Mouse (Mus musculus) limb, embryonic 14.5 days (tissue): ENCODE measurements around the gene Sardh. TPM values are rescaled to one million over a fixed set of nuclear protein-coding genes. Genes with fewer than 3 reads are reported as not detected.

Experiments used
- ATAC-seq: fragments of 200-750 bp; cut with Nextera tagmentation; 2 replicates; pipeline ENCODE4 v1.8.0; 2017; ENCODE audit warnings: low read depth, moderate number of reproducible peaks, moderate TSS enrichment; ENCODE audit not compliant: low FRiP score
- DNase-seq: peaks from one replicate; pipeline ENCODE4 v3.0.0-alpha.2; 2015; ENCODE audit warnings: low spot score
- H3K27ac ChIP-seq: fragments of 300-500 bp; sonication (generic); replicated peaks from 2 replicates; pipeline ENCODE4 v1.5.1; 2014; ENCODE audit warnings: low read depth, mild to moderate bottlenecking, low read length, moderate library complexity, mixed read lengths
- H3K27me3 ChIP-seq: fragments of 300-500 bp; sonication (generic); 2 replicates; pipeline ENCODE4 v1.6.1; 2014; ENCODE audit warnings: low read length, mixed read lengths; ENCODE audit not compliant: control insufficient read depth, insufficient read depth
- H3K36me3 ChIP-seq: fragments of 300-500 bp; sonication (generic); 2 replicates; pipeline ENCODE4 v1.6.1; 2014; ENCODE audit warnings: mild to moderate bottlenecking, low read length, moderate library complexity, mixed read lengths; ENCODE audit not compliant: control insufficient read depth, insufficient read depth
- H3K4me1 ChIP-seq: fragments of 300-500 bp; sonication (generic); 2 replicates; pipeline ENCODE4 v1.6.1; 2014; ENCODE audit warnings: antibody characterized with exemption, low read length, mixed read lengths; ENCODE audit not compliant: control insufficient read depth, insufficient read depth
- H3K4me2 ChIP-seq: fragments of 300-500 bp; sonication (generic); replicated peaks from 2 replicates; pipeline ENCODE4 v1.6.1; 2014; ENCODE audit warnings: low read depth, mild to moderate bottlenecking, low read length, moderate library complexity; ENCODE audit not compliant: severe bottlenecking
- H3K4me3 ChIP-seq: fragments of 300-500 bp; sonication (generic); replicated peaks from 2 replicates; pipeline ENCODE4 v1.5.1; 2014; ENCODE audit warnings: low read length
- H3K9ac ChIP-seq: fragments of 300-500 bp; sonication (generic); 2 replicates; pipeline ENCODE4 v1.6.1; 2014; ENCODE audit warnings: mild to moderate bottlenecking, low read depth, low read length, moderate library complexity; ENCODE audit not compliant: severe bottlenecking
- H3K9me3 ChIP-seq: fragments of 300-500 bp; sonication (generic); 2 replicates; pipeline ENCODE4 v1.6.1; 2016; ENCODE audit warnings: low read length; ENCODE audit not compliant: control insufficient read depth
- POLR2A ChIP-seq: fragments of 200-500 bp; IDR thresholded peaks from 2 replicates; pipeline ENCODE4 v1.8.0; 2012; ENCODE audit warnings: inconsistent platforms, mild to moderate bottlenecking, moderate library complexity, borderline replicate concordance; ENCODE audit not compliant: insufficient read depth, insufficient read length; ENCODE audit errors: extremely low read depth
- WGBS: fragments of 180-500 bp; shearing (Covaris S2); extraction: QIAGEN DNeasy Blood & Tissue Kit; methylation state at CpG from one replicate; pipeline ENCODE4 v1.1.7; 2014; 5-methylcytosine and 5-hydroxymethylcytosine counted together
- polyA plus RNA-seq, 2 experiments: library from polyadenylated mRNA; depleted of rRNA in 1 of 2; stranded (reverse) in 1 of 2; unstranded in 1 of 2; fragments of >200 nt; fragmentation: Nextera tagmentation in 1 of 2; extraction: Ambion mirVana in 1 of 2; gene quantifications; 2 replicates each; pipeline versions ENCODE4 v1.2.1 to v1.2.3; 2012 to 2014

Sardh gene
- polyA plus RNA-seq, 2 experiments = 8.7 to 10.9 TPM

DNA sequence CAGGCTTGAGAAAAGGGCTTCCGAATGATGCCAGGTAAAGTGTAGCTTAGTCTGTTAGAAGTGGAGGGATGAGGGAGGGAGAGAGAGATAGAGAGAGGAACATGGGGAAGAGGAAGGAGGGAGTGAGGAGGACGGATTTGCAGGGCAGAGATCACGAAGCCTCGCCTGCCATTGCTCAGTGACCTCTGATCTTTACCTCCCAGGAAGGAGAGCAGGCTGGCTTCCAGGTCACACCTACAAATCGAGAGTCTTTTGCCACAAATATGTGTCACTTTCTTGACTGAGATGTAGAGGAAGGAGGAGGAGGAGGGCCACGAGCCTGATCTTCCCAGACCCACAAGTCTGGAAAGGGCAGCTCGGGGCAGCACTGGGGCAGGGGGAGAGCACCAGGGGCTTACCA, 36.3 kb upstream of the Sardh start:
- WGBS = 66% methylated on average over 7 of the region's 7 CpGs
- Histone ChIP-seq H3K36me3 (peaks cover 13% of the 10 kb centered on the region), H3K9me3 (no peaks in the 10 kb centered on the region), H3K4me2 (no peak overlapping the region), H3K27me3 (no peaks in the 10 kb centered on the region), H3K4me1 (peaks cover 4% of the 10 kb centered on the region; the same call in 1 of the 2 replicates), H3K9ac (no peak overlapping the region), H3K4me3 (no peak overlapping the region), H3K27ac (no peak overlapping the region)
- no peak for DNase-seq
- no peak for TF ChIP-seq POLR2A
- no peak for ATAC-seq

DNA sequence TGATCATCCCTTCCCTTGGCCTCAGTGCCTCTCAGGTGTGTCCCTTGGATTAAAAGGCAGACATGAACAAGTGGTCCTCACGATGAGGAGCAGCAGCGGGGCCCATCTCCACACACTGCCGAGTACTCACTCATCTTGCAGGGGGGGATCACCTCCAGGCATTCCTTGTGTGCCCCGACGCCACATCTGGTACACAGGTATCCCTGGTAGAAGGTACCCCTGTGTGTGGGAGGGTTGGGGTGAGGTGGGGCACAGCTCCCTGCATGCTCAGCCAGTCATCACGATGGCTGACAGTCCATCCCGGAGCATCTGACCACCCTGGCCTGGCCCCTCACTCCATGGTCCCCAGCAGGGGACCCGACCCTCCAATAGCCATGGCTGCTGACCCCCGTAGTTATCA, 33.6 kb upstream of the Sardh start:
- ATAC-seq (no peak), DNase-seq (no peak)
- Histone ChIP-seq H3K4me3 (no peak overlapping the region), H3K4me1 (no peaks in the 10 kb centered on the region), H3K27me3 (no peaks in the 10 kb centered on the region), H3K4me2 (no peak overlapping the region), H3K9me3 (no peaks in the 10 kb centered on the region), H3K36me3 (peaks cover 23% of the 10 kb centered on the region), H3K9ac (no peak overlapping the region), H3K27ac (no peak overlapping the region)
- WGBS = 85% methylated on average over 9 of the region's 9 CpGs
- no peak for TF ChIP-seq POLR2A

DNA sequence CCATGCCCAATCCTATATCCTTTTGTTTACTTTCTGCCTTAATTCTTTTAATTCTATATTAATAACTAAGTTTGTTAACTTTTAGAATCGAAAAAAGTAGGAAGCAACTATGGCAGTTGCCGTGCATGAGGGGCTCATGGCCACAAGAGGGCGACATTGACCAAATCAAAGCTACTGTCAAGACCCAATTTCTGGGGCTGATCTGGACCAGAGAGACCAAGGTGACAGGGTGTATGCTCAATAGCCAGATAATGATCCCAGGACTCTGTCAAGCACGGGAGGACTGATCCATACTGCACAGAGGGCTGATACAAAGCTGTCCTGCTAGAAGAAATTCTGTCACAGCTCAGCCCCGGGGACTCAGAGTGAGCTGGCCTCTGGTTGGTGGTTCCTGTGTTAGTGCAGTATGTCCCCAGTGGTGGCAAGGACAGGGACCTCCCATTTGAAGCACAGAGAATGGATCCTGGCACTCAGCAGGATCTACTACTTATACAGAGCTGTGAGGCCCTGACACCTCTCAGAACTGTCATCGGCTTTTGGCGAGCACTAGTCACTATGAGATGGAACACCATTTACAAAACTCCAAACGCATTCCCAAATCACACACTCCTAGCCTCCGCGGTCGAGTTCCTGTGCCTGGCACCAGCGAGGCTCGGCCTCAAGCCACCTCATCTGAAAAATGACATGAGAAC, 32.9 kb upstream of the Sardh start:
- 73% methylated on average over 13 of the region's 13 CpGs for WGBS
- H3K27ac ChIP-seq = no peak overlapping the region
- no peaks in the 10 kb centered on the region for H3K9me3 ChIP-seq
- H3K4me1 ChIP-seq = no peaks in the 10 kb centered on the region
- no peak for TF ChIP-seq POLR2A
- no peak overlapping the region for H3K4me3 ChIP-seq
- H3K9ac ChIP-seq = no peak overlapping the region
- peak; percentile 80 for DNase-seq
- H3K36me3 ChIP-seq = peaks cover 25% of the 10 kb centered on the region
- H3K27me3 ChIP-seq = no peaks in the 10 kb centered on the region
- ATAC-seq = peak; percentile 28; the same call in 1 of the 2 replicates
- H3K4me2 ChIP-seq = no peak overlapping the region

DNA sequence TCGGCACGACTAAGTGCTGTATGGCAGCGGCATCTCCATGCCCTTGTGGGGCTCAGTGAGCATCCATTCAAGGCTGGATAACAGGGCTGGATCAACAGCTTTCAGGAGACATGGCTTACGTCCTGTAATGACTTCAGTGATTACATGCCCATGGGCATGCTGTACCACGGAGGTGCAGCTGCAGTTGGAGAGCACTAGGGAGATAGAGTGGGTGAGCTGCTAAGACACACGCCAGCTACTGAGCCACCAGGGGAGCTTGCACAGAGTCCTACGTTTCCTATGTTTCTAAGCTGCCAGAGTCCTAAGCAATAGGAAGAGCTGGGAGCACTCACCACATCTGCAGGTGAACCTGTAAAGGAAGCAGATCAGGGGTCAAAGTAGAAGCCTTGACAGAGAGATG, 30.7 kb upstream of the Sardh start:
- no peaks in the 10 kb centered on the region for H3K4me1 ChIP-seq
- H3K9ac ChIP-seq = no peak overlapping the region
- no peak overlapping the region for H3K4me3 ChIP-seq
- DNase-seq = no peak
- TF ChIP-seq POLR2A = no peak
- WGBS = 94% methylated on average over 7 of the region's 7 CpGs
- H3K4me2 ChIP-seq = no peak overlapping the region
- H3K27me3 ChIP-seq = no peaks in the 10 kb centered on the region
- H3K9me3 ChIP-seq = no peaks in the 10 kb centered on the region
- ATAC-seq = no peak
- peaks cover 39% of the 10 kb centered on the region for H3K36me3 ChIP-seq
- no peak overlapping the region for H3K27ac ChIP-seq

DNA sequence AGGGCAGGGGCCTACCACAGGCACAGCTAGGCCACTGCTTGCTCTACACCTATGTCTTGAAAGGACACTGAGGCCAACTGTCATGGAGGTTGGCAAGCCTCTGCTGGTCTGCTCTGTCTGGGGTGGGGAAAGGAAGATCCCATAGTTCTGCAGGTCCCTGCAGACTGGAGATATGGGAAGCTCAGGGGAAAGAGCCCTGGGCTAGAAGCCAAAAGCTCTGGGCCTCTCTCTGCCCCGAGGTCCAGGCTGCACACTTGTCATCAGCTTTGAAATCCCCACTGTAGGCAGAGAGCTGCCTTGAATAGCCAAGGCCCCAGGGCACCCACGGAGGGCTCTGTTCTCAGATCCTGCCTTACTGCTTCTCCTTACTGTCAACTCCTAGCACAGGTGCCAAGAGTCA, 20.2 kb upstream of the Sardh start:
- Histone ChIP-seq H3K9me3 (no peaks in the 10 kb centered on the region), H3K9ac (no peak overlapping the region), H3K4me3 (no peak overlapping the region), H3K4me1 (no peaks in the 10 kb centered on the region), H3K27ac (no peak overlapping the region), H3K36me3 (peaks cover 58% of the 10 kb centered on the region), H3K4me2 (no peak overlapping the region), H3K27me3 (no peaks in the 10 kb centered on the region)
- no peak for TF ChIP-seq POLR2A
- WGBS = 85% methylated on average over 2 of the region's 2 CpGs
- no peak for DNase-seq
- ATAC-seq = no peak

DNA sequence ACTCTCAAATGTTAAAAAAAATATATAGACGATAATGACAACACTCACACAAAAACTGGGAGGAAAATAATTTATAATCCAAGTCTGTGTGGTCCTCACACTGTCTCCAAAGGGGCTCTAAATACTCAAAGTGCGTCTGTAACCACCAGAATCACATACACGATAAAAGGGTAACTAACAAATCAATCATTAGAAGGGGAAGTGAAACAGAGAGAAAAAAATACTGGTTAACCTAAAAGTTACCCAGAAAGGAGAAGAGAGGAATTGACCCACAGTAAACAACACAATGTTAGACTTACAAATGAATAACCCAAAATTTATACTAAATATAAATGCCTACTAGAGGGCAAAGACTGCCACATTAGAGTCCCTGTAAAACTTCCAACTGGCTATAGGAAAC, 17.7 kb upstream of the Sardh start:
- Histone ChIP-seq H3K27me3 (no peaks in the 10 kb centered on the region), H3K4me3 (no peak overlapping the region)

More for the DNA sequence above, 17.7 kb upstream of the Sardh start:
- H3K27ac ChIP-seq = no peak overlapping the region
- no peaks in the 10 kb centered on the region for H3K4me1 ChIP-seq
- H3K4me2 ChIP-seq = no peak overlapping the region
- TF ChIP-seq POLR2A = no peak
- no peak for DNase-seq
- WGBS = 80% methylated on average over 3 of the region's 3 CpGs
- peaks cover 56% of the 10 kb centered on the region for H3K36me3 ChIP-seq
- H3K9ac ChIP-seq = no peak overlapping the region
- no peaks in the 10 kb centered on the region for H3K9me3 ChIP-seq
- ATAC-seq = no peak
